Mouse (Mus musculus): ENCODE measurements around the gene Pgam2.

- TF ChIP-seq CTCF (conservative IDR thresholded peaks at IDR 0.05; ENCODE audit: insufficient read depth, insufficient read length, low read depth, low read length) = peak; percentile 76
- no peak for TF ChIP-seq POLR2A (IDR thresholded peaks at IDR 0.05; ENCODE audit: low read depth, low read length)
These were observed 34.0 kb upstream of the Pgam2 start, which contains the start of gene Polm for GRCm38 (mm10) chr11:5837251-5838246.

Measured in kidney, adult 2 months (tissue).